Mouse (Mus musculus) brain, embryonic 14.5 days (tissue): ENCODE measurements around the gene Pcbp2.

Experiments used
- CTCF ChIP-seq: fragments of 200-500 bp; IDR thresholded peaks from 2 replicates; pipeline ENCODE4 v1.5.1; 2012; ENCODE audit warnings: inconsistent platforms, mild to moderate bottlenecking, moderate library complexity, borderline replicate concordance; ENCODE audit not compliant: insufficient read depth, insufficient read length; ENCODE audit errors: extremely low read depth
- POLR2A ChIP-seq: fragments of 200-500 bp; IDR thresholded peaks from 2 replicates; pipeline ENCODE4 v1.6.1; 2012; ENCODE audit warnings: mild to moderate bottlenecking, inconsistent platforms, borderline replicate concordance; ENCODE audit not compliant: poor library complexity, insufficient read depth, insufficient read length, severe bottlenecking; ENCODE audit errors: extremely low read depth

GRCm38 (mm10) chr15:102499370-102499769, 29.0 kb downstream of the Pcbp2 start:
- TF ChIP-seq POLR2A, result no peak
- no peak for TF ChIP-seq CTCF
